Mouse (Mus musculus) neural tube, embryonic 13.5 days (tissue): ENCODE measurements around the gene Sell. TPM values are rescaled to one million over a fixed set of nuclear protein-coding genes. Genes with fewer than 3 reads are reported as not detected.

Experiments
- ATAC-seq: fragments of 200-750 bp; cut with Nextera tagmentation; 2 replicates; pipeline ENCODE4 v1.8.0; 2017; ENCODE audit warnings: low read depth, mild to moderate bottlenecking, moderate TSS enrichment, moderate library complexity
- H3K27ac ChIP-seq: fragments of 300-500 bp; sonication (generic); replicated peaks from 2 replicates; pipeline ENCODE4 v1.5.1; 2015; ENCODE audit warnings: moderate library complexity, mild to moderate bottlenecking, inconsistent platforms
- H3K27me3 ChIP-seq: fragments of 300-500 bp; sonication (generic); 2 replicates; pipeline ENCODE4 v1.6.1; 2015; ENCODE audit warnings: mild to moderate bottlenecking, inconsistent platforms
- H3K36me3 ChIP-seq: fragments of 300-500 bp; sonication (generic); 2 replicates; pipeline ENCODE4 v1.6.1; 2015; ENCODE audit warnings: mild to moderate bottlenecking, inconsistent platforms
- H3K4me1 ChIP-seq: fragments of 300-500 bp; sonication (generic); replicated peaks from 2 replicates; pipeline ENCODE4 v1.6.1; 2015; ENCODE audit warnings: inconsistent platforms
- H3K4me2 ChIP-seq: fragments of 300-500 bp; sonication (generic); 2 replicates; pipeline ENCODE4 v1.6.1; 2015; ENCODE audit warnings: inconsistent platforms, mild to moderate bottlenecking, moderate library complexity
- H3K4me3 ChIP-seq: fragments of 300-500 bp; sonication (generic); 2 replicates; pipeline ENCODE4 v1.5.1; 2015; ENCODE audit warnings: mild to moderate bottlenecking, inconsistent platforms
- H3K9ac ChIP-seq: fragments of 300-500 bp; sonication (generic); 2 replicates; pipeline ENCODE4 v1.6.1; 2015; ENCODE audit warnings: moderate library complexity, mild to moderate bottlenecking, inconsistent platforms
- H3K9me3 ChIP-seq: fragments of 300-500 bp; sonication (generic); 2 replicates; pipeline ENCODE4 v1.6.1; 2016; ENCODE audit warnings: inconsistent platforms
- WGBS: fragments of 180-500 bp; shearing (Covaris S2); methylation state at CpG from one replicate; pipeline ENCODE4 v1.1.7; 2015; 5-methylcytosine and 5-hydroxymethylcytosine counted together
- polyA plus RNA-seq: library from polyadenylated mRNA; unstranded; fragments of >200 nt; fragmentation: Nextera tagmentation; extraction: Ambion mirVana; gene quantifications from 2 replicates; pipeline ENCODE4 v1.2.1, GENCODE M21; 2015

The Sell gene
- polyA plus RNA-seq, 1 experiment from 2014 or later: 0.36 TPM

DNA sequence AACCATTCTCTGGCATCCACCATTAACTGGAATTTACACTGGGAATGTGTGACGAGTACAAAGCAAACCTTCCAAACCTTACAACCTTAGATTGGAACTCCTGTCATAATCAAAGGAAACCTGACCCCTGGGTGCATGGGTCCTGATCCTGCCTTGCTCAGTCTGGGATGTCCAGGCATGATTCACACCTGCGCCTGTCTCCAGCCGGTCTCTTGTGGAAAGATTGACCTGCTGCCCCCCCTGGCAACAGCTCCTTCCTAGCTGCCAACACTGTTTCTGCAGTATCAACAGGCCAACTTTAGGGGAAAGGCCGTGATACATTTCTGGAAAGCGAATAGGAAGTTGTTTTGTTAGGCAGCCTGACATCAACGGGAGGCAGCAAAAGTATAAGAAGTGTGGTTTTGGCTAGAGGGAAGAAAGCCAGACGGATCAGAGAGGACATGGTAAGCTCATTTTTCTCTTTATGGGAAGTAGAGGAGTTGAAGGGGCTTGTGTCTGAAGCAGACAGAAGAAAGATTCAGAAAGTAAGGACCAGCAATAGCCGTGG is 53.2 kb downstream of the Sell start, which contains the start of gene Selp:
TSS of gene Selp (plus strand) at position 318 of the 547 bp plus-strand sequence.
- 78% methylated on average over 8 of the region's 8 CpGs for WGBS
- no peak within 1 kb of the TSS for H3K9ac ChIP-seq

DNA sequence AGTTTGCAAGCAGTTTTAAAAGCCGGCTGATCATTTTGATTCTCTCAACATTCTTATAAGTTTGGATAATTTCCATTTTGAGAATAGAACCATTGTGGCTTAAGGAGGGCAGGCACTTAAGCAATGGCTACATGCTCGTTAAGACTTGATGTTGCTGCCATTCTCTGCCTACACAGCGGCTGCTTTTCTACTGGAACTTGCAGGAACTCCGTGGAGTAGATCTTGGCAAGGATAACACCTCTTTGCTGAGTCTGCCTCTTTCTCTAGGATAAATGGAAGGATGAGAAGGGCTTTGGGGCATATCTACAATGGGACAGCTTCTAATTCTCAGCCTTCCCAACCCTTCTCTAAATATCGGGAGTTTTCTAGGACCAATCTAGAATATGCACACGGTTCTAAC is 53.9 kb downstream of the Sell start:
- Histone ChIP-seq H3K4me3 (no peak overlapping the region), H3K27ac (no peak overlapping the region), H3K27me3 (no peaks in the 10 kb centered on the region), H3K36me3 (no peaks in the 10 kb centered on the region), H3K4me1 (no peaks in the 10 kb centered on the region), H3K9ac (no peak overlapping the region), H3K4me2 (no peak overlapping the region), H3K9me3 (no peaks in the 10 kb centered on the region)
- WGBS: 84% methylated on average over 6 of the region's 6 CpGs
- no peak for ATAC-seq

More for the DNA sequence above, 53.2 kb downstream of the Sell start, which contains the start of gene Selp:
- H3K27ac ChIP-seq: no peak within 1 kb of the TSS
- H3K36me3 ChIP-seq: no peaks in the 10 kb centered on the region
- ATAC-seq: no peak
- no peaks in the 10 kb centered on the region for H3K27me3 ChIP-seq
- no peak within 1 kb of the TSS for H3K4me2 ChIP-seq
- no peaks in the 10 kb centered on the region for H3K9me3 ChIP-seq
- no peaks in the 10 kb centered on the region for H3K4me1 ChIP-seq
- H3K4me3 ChIP-seq: no peak within 1 kb of the TSS

DNA sequence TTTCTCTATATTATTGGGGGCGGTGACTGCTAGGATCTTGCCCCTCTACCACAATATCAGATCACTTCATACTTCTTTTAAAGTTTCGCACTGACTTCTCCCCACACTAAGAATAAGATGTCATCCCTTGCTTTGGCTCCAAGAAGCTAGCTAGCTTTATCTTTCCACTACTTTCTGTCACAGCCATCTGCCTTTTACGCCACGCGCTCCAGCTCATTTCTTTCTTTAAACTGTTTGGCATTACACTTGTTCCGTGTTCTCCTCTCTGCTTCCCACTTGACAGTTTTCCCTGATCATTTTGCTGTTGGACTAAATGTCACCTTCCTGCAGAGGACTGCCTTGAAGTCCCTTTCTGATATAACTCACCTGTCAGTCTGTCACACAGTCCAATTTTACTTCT is 56.1 kb downstream of the Sell start:
- no peaks in the 10 kb centered on the region for H3K9me3 ChIP-seq
- no peaks in the 10 kb centered on the region for H3K27me3 ChIP-seq
- H3K4me2 ChIP-seq: no peak overlapping the region
- no peak overlapping the region for H3K9ac ChIP-seq
- H3K36me3 ChIP-seq: no peaks in the 10 kb centered on the region
- no peak for ATAC-seq
- no peaks in the 10 kb centered on the region for H3K4me1 ChIP-seq
- no peak overlapping the region for H3K27ac ChIP-seq
- 92% methylated on average over 6 of the region's 6 CpGs for WGBS
- H3K4me3 ChIP-seq: no peak overlapping the region

DNA sequence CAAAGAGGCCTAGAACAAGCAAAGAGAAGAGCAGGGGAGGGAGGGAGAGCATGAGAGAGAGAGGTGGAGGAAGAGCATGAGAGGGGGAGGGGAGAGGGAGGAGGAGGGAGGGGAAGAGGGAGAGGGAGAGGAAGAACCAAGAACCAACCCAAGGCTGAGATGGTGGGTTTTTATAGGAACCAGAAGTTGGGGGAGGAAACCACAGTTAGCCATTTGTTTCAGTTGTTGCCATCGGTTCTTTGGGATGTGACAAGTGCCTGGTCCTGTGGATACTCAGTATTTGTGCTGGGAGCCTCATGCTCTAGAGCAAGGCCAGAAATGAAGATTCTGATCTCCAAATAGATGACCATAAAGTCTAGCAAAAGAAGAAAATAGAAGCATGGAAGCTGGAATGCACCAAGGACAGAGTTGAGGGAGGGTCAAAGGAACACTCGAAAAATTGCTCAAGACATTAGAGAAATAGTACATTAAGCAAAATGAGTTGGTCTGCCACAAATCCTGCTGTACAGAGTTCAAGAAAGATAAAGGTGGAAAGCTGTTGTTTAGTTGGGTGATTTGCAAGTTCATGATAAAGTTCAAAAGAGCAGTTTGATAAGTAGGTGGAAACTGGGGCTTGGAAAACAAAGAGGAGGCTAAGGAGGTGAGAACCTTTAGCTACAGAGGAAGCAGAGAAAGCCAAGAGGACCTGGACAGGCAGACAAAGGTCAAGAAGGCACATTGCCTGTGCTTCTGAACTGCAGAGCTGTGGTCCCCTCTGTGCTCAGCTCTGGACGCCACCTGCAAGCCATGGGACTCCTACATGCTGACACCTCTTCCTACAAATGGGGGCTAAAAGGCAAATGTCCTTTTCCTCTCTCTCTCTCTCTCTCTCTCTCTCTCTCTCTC is 58.4 kb downstream of the Sell start:
- Histone ChIP-seq H3K27me3 (no peaks in the 10 kb centered on the region), H3K4me3 (no peak overlapping the region), H3K4me1 (no peaks in the 10 kb centered on the region), H3K9me3 (no peaks in the 10 kb centered on the region), H3K27ac (no peak overlapping the region), H3K4me2 (no peak overlapping the region), H3K9ac (no peak overlapping the region), H3K36me3 (no peaks in the 10 kb centered on the region)
- ATAC-seq: no peak
- WGBS: 74% methylated on average over 3 of the region's 3 CpGs

DNA sequence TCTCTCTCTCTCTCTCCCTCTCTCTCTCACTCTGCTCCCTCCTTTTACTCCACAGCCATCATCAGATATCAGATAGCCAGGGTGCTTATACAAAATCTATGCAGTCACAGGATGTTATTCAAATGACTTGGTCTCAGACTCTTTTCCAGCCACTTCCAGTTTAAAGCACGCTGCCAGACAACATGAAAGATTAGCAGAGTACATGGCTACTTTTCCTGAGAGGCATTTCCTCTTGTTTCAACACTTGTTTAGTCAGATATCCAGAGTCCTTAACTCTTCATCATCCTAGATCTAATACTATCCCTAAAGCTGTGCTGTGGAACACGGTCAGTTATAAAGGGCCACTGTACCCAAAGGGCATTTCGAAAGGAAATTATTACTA is 59.0 kb downstream of the Sell start:
- H3K4me2 ChIP-seq: no peak overlapping the region
- no peak overlapping the region for H3K27ac ChIP-seq
- H3K9me3 ChIP-seq: no peaks in the 10 kb centered on the region
- H3K4me1 ChIP-seq: no peaks in the 10 kb centered on the region
- ATAC-seq: no peak
- no peak overlapping the region for H3K9ac ChIP-seq
- H3K27me3 ChIP-seq: no peaks in the 10 kb centered on the region
- WGBS: 95% methylated on average over 3 of the region's 3 CpGs
- H3K36me3 ChIP-seq: no peaks in the 10 kb centered on the region
- H3K4me3 ChIP-seq: no peak overlapping the region

DNA sequence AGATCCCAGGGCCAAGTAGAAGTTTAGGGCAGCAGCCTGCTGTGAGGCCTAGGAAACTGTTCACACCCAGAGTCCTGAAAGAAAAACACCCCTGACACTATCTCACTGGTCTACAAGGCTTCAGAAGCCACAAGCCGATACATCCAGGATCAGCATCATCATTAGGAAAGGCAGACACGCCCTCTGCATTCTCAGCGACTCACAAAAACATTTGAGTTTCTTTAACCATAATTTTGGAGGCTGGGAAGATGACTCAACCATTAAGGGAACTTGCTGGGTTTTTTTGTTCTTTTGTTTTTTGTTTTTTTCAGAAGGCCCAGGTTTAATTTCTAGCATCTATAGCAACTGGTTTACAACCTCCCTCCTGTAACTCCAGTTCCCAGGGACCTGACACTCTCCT is 62.1 kb downstream of the Sell start:
- Histone ChIP-seq H3K27ac (no peak overlapping the region), H3K4me1 (no peaks in the 10 kb centered on the region), H3K9ac (no peak overlapping the region), H3K27me3 (no peaks in the 10 kb centered on the region), H3K4me2 (no peak overlapping the region), H3K36me3 (no peaks in the 10 kb centered on the region), H3K9me3 (no peaks in the 10 kb centered on the region), H3K4me3 (no peak overlapping the region)
- no peak for ATAC-seq
- WGBS: 63% methylated on average over 3 of the region's 3 CpGs

DNA sequence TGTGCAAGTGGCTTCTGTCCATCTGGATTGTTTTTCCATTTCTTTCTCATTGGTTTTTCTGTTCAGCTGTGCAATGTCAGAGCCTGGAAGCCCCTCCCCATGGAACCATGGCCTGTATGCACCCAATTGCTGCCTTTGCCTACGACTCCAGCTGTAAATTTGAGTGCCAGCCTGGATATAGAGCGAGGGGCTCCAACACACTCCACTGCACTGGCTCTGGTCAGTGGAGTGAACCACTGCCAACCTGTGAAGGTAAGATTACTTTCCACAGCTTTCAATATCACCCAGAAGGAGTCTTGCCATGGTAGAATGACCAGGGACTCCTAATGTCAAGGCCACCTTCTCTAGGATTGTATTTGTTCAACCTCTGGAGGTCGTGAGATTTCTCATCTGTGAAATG is 68.2 kb downstream of the Sell start:
- H3K27me3 ChIP-seq: no peaks in the 10 kb centered on the region
- H3K9ac ChIP-seq: no peak overlapping the region
- WGBS: 75% methylated on average over 3 of the region's 3 CpGs
- H3K36me3 ChIP-seq: no peaks in the 10 kb centered on the region
- no peak overlapping the region for H3K4me3 ChIP-seq
- no peaks in the 10 kb centered on the region for H3K9me3 ChIP-seq
- no peak overlapping the region for H3K4me2 ChIP-seq
- no peak overlapping the region for H3K27ac ChIP-seq
- no peak for ATAC-seq
- H3K4me1 ChIP-seq: no peaks in the 10 kb centered on the region

DNA sequence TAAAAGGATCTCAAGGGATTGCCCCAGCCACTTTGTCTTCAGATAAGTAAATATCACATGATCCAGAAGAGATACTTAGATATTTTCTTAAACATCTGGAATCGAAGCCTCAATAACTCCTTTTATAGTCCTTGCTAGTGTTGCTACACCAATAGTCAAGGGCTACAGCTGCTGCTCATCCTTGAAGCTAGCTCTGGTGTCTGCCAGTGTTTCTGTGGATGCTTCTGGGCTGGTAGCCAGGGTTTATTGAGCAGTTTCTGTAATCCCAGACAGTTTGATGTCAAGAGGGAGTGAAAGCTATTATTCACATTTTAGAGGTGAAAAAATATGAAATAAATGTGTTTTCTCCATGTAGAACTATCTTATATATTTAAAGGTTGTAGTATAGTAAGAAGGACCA is 70.8 kb downstream of the Sell start:
- 85% methylated on average over 1 of the region's 1 CpGs for WGBS
- ATAC-seq: no peak

More for the DNA sequence above, 70.8 kb downstream of the Sell start:
- no peaks in the 10 kb centered on the region for H3K27me3 ChIP-seq
- H3K4me1 ChIP-seq: no peaks in the 10 kb centered on the region
- no peak overlapping the region for H3K27ac ChIP-seq
- no peaks in the 10 kb centered on the region for H3K36me3 ChIP-seq
- no peak overlapping the region for H3K4me3 ChIP-seq
- no peaks in the 10 kb centered on the region for H3K9me3 ChIP-seq
- no peak overlapping the region for H3K4me2 ChIP-seq
- H3K9ac ChIP-seq: no peak overlapping the region

Other genes starting within 250 kb of the Sell start
- 15.5 and 17.1 TPM in 2 replicates for gene Scyl3, start 132.9 kb upstream of the Sell start, polyA plus RNA-seq
- gene BC055324, start 67.2 kb upstream of the Sell start, polyA plus RNA-seq: 5.7 and 8.0 TPM in 2 replicates
- gene Mettl18, start 67.1 kb upstream of the Sell start, polyA plus RNA-seq: 8.3 and 9.8 TPM in 2 replicates
- not detected in 2 replicates for gene Sele, start 13.7 kb upstream of the Sell start, polyA plus RNA-seq
- 0.28 TPM in 1 of 2 replicates, not detected in the other for gene Selp, start 53.3 kb downstream of the Sell start, polyA plus RNA-seq
- gene F5, start 89.9 kb downstream of the Sell start, polyA plus RNA-seq: 0.14 and 0.18 TPM in 2 replicates
- gene Slc19a2, start 187.1 kb downstream of the Sell start, polyA plus RNA-seq: 6.1 and 7.3 TPM in 2 replicates
- 19.8 and 22.4 TPM in 2 replicates for gene Ccdc181, start 213.6 kb downstream of the Sell start, polyA plus RNA-seq
- gene Nme7, start 242.1 kb downstream of the Sell start, polyA plus RNA-seq: 31.0 and 33.1 TPM in 2 replicates
- 29.6 and 31.9 TPM in 2 replicates for gene Blzf1, start 245.5 kb downstream of the Sell start, polyA plus RNA-seq